Mouse (Mus musculus) erythroblast, embryonic 14.5 days (primary cell): ENCODE data around the gene Sec14l4.

ENCODE experiments used
- GATA1 ChIP-seq: IDR thresholded peaks from 2 replicates; pipeline ENCODE4 v1.6.1; 2012; ENCODE audit warnings: low read length, inconsistent platforms, mixed read lengths
- TAL1 ChIP-seq: IDR thresholded peaks from 3 replicates; pipeline ENCODE4 v1.6.1; 2012; ENCODE audit warnings: low read length, inconsistent platforms, mixed read lengths

DNA sequence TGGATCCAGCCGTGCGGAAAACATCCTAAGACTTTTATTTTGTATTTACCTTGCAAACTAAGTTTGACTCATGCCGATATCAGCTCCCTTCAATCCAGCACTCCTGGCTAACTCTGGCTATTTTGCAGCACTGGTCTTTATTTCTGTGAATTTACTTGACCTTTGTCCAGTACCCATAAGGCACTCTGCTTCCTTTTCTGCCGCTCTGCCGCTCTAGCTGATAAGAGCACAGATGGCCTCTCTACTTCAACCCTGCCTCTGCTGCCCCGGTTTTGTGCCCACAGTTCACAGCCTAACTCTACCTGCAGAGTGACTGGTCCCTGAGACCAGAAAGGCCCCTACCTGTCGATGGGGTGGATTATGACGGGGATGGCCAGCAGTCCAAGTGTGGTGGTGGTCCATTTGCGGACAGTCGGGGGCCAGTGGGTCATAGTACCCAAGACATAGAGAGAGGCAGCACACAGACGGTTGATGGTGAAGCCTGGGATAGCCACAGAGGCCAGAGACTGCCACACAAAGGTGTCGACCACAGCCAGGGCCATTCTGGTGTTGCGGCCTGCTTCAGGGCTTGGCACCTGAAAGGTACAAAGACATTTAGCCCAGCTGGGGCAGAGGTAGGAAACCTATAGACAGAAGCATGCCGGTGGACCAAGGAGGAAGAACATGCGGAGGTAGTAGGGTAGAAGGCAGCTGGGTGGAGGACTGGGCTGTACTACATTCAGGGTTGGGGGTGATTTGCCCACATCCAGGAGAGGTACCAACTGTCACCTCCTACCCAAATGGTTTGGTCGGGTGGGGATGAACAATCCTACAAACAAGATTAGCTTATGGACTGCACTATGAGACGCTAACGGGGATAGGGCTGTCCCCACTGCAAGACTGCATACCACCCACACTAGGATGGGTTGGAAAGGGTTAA is 62.5 kb downstream of the Sec14l4 start:
- TF ChIP-seq GATA1 (no peak), TAL1 (no peak)
